Mouse (Mus musculus) forelimb bud, embryonic 11.5 days (tissue): ENCODE measurements at regions not wholly inside any gene's neighbourhood (a gene's known extent, or its start where the extent isn't known, plus 50 kb on each side); places are given as distances from the start of the nearest gene placed in this dataset.

Experiments used
- DNase-seq: peaks from one replicate; pipeline ENCODE4 v3.0.0-alpha.2; 2012; ENCODE audit warnings: low read depth, low spot score

DNA sequence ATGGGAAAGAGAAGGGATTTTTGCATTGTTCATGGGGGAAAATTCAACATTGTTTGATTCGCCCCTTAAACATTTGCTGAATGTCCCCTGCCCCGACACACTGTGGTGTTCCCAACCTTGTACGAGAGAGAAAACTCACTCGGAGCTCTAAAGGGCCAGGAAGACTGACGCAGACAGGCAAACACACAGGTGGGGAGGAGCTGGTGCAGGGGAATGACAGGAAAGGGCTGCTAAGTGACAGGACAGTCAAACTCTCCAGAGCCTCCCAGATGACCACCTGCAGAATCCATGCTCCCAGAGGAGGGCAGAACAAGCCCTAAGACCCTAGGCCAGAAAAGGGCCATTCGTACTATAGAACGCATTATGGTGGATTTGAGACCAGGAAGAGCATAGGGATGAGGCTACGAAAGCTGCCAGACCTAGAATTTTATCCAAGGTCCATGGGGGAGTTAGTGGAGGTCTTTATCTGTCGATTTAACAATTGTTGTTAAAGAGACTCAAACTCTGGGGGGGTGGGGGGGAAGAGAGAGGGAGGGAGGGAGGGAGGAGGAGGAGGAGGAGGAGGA, 94.6 kb upstream of the Pabpc6 start:
- no peak for DNase-seq

DNA sequence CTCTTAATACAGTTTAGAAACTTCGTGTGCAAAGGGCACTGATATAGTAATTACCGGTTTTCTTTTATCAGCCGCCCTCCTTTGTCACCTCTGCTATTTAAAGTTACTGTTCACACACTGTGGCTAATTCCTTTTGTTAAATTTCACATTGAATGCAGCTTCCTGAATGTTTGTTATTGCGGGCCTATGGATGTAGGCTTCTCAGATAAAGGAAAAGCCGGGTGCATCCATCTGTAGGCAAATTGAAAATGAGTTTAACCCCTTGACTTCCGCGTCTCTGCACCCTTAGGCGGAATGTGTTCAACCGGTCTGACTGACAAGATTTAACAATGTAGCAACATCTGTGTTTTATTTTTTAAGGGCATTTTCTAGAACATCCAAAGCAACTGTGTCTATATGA, 93.6 kb upstream of the Pabpc6 start:
- DNase-seq: no peak

DNA sequence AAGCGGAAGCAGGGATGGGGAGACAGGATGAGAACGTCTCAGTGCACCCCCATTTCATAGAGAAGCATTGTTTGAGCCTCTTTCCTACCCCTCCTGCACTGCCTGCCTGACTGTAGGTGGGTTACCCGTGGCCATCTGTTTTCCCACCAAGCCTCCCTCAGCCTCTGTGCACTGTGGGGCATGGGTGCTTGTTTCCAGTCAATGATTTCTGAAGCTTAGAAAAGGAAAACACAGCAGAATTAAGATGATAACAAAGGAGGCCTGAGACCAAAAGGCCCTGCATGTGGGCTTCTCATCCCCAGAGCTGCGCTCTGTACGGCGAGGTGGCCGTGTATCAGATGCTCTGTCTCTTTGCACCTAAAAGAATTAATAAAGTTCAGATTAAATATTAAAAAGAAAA, 92.9 kb upstream of the Pabpc6 start:
- DNase-seq: no peak

DNA sequence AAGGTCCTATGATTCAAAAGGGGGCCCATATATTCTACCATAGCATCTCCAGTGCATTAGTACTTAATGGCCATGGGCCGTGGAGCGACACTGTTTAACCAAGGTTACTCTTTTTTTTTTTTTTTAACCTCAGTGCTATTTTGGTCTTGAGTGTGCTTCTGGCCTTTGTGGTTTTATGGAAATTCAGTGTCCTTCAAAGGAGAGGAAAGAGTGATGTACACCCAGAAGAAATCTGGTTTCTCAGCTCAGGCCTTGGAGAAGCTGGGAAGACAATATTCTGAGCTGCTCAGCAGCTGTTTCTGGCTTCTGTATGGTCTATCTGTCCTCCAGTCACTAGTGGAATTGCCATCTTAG, 91.2 kb upstream of the Pabpc6 start:
- no peak for DNase-seq

DNA sequence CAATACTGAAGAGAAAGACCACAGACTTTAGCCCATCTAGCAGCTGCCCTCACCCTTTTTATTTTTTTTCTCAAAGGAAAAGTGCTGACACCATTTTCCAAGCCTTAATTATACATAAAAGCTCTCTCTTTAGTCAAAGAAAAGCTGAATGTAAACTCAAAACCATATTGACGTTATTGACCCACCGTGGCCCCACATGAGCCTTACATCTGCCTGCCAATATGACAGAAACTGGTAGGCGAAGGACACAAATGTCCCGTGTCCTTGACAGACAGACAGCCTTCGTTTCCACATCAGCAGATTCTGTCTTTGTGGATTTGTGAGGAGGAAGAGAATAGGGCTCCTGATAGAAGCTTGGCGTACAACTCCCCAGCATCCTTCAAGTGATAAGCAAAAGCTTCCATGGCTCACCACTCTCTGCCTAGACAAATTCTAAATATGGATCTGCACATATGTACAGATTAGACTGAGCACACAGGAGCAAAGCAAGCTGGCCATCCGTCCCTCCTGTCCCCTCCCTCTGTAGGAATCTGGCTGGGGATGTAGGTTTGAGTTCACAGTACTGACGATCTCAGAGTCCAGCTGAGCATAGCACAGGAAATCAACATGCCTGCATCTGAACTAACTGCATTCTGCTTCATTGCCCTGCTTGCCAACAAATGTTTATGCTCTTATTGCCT, 90.6 kb upstream of the Pabpc6 start:
- DNase-seq: no peak

DNA sequence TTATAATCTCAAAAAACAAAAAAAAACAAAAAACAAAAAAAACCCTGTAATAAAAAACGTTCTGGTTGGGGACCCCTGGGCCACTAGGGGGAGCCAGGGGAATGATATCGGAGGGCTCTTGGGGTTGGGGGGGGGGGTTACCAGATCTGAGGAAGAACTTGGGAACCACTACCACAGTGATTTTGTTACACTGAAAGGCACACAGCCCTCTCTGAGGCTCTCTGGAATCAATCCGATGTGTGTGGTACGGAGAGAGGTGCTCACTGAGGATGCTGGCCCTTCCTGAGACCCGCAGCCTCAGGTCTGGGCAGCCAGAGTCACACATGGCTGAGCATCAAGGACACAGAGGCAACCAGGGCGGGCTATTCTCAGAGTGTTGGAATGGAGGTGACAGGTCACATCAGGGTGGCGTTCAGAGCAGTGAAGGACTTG, 89.9 kb upstream of the Pabpc6 start:
- peak; percentile 40 for DNase-seq

DNA sequence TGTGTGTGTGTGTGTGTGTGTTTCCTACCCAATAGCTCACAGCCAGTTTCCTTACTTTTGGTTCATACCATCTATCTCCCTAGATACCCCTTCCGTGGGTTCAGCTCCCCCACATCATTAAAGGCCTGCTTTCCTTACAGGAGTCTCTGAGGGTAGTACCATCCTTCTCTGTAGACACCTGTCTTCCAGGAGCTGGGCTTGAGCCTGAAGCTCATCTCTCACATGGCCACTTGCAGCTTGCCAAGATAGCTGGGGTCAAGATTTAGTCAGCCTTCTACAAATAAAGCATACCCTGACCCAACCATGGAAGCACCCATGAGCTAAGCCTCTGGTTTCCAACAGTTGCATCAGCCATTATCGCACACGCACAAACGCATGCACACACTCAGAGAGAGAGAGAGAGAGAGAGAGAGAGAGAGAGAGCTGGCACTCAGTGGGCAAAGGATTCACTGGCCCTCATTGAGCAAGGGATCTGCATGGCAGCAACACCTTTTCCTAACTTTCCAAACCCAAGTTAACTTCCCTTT, 88.3 kb upstream of the Pabpc6 start:
- no peak for DNase-seq

DNA sequence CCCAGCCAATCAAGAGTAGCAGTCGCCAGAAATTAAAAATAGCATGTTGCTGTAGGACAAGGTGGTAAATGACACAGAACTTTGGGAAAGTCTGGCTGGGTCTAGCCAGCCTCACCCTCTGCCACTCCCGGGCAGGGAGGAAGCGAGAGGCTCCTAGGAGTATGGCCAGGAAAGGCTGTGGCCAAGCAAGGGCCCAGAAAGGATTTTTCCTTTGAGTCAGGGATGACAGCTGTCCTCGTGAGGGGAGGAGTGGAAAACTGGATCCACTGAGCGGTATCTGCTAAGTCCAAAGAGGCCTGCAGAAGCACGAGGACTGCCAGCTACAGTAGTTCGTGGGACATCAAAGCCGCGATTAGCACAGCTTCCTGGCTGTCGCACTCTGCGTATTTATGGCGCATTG, 87.2 kb upstream of the Pabpc6 start:
- no peak for DNase-seq

DNA sequence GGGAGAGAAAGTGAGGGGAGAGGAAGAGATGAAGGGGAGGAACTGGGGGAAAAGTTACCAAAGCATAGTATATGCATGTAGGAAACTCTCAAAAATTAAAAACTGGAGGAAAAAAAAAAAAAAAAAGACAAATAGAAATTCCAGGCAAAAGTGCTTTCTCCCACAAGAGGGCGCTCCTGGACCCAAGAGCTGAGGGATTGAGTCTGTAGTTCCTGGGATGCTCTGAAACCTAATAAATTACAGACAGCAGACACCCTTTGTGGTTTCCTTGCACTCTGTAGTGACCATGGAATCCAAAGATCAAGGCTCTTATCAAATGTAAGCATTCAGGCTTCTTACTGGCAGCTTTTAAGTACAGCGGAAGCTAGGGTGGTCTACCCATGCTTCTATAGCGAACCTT, 86.7 kb upstream of the Pabpc6 start:
- peak; percentile 42 for DNase-seq

DNA sequence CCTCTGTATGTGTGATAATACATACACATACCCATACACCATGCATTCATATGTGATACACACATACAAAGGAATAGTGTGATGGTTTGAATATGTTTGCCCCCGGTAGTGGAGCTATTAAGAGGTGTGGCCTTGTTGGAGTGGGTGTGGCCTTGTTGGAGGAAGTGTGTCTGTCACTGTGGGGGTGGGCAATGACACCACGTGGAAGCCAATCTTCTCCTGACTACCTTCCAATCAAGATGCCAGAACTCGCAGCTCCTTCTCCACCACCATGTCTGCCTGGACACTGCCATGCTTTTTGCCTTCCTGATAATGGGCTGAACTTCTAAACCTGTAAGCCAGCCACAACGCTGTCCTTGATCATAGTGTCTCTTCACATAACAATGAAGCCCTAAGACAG, 86.1 kb upstream of the Pabpc6 start:
- no peak for DNase-seq

DNA sequence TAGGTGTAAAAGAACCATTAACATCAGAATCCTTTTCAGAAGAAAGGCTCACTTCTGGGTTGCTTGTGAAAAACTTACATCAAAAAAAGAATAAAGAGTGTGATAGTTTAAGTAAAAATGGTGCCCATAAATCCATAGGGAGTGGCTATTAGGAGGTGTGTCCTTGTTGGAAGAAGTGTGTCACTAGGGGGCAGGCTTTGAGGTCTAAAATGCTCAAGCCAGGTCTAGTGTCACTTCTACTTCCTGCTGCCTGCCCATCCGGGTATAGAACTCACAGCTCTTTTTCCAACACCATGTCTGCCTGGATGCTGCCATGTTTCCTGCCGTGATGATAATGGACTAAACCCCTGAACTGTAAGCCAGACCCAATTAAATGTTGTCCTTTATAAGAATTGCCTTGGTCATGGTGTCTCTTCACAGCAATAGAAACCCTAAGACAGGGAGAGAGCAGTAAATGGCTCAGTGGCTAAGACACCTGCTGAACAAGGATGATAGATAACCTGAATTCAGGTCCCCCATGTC, 85.4 kb upstream of the Pabpc6 start:
- DNase-seq: no peak

DNA sequence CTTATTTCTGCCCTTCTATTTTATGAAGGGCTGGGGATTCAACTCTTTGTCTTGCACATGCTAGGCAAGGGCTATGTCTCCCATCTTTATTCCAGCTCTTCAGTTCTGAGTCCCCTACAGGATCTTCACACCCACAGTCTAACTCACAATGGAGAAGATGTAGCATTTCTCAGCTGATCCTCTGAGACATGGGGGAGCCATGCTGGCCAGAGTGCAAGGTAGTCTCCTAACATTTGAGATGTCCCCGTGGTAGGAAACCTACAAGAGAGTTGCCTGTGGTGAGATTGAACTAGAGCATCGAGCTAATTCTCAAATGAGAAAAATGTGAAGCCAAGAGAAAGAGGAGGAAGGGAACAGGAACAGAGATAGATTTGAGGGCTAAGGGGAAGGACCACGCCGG, 83.3 kb upstream of the Pabpc6 start:
- DNase-seq: no peak

DNA sequence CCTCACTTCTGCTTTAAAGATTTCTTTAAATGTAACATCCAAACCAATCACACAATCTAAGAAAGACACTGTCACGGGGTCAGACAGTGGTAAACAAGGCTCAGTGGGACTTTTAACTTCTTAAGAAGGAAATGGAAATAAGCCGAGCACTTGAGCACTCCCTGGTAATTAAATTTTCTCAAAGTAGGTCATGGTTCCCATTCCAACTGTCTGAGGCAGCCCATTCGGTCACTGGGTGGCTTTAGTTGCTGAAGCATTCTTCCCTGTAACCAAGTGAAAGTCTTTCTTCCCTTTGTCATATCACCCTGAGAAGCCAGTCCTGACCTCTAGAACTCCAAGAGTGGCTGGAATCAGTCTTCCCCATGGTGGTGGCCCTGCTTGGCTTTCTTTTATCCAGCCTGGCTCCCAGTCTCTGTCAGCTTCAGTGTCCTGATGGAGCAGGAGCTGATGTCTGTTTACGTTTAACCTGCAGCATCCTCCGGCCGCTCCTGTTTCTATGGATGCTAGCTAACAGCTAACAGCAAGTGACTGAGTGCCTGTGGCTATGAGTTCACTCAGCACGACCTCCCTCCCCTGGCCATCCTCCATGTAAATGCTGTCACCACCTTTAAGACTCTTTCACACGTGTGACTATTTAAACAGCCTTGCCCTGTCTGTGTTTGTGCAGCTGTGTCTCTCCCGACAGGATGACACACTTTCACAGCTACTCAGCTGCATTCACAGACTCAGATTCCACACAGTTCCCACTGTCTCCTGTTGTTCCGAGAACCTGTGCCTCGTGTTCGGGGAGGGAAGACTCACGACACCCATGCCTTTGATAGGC, 82.0 kb upstream of the Pabpc6 start:
- no peak for DNase-seq

DNA sequence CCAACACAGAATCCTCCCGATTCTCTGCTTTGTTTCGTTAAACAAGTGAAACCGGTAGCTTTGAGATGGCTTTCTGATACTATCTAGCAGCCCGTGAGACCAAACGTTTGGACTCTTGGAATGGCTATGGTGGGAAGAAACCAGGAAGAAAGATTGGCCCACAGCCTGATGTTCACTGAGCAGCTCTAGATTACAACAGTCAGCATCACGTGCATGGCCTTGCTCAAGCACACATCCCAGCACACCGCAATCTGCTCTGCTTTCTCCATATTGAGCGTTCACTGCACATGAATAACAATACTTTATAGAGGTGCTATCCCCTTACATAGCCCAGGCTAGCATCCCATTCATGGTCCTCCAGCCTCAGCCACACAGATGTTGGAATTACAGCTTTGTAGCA, 80.5 kb upstream of the Pabpc6 start:
- no peak for DNase-seq

DNA sequence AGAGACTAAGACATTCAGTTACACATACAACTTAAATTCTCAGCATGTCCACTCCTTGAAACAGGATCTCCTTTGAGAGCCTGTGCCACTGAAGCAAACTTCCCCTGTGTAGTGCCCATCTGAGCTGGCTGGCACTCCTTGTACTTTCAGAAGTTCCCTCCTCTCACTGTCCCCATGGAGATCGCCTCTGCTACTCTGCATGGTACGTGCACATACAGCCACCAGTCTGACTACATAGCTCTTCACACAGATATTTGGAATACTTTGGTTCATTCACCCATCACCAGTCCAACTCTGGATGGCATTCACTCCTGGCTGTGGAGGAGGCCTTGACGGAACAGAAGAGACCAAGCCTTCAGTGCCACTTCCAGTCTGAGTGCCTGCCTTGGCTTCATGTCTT, 79.8 kb upstream of the Pabpc6 start:
- no peak for DNase-seq

DNA sequence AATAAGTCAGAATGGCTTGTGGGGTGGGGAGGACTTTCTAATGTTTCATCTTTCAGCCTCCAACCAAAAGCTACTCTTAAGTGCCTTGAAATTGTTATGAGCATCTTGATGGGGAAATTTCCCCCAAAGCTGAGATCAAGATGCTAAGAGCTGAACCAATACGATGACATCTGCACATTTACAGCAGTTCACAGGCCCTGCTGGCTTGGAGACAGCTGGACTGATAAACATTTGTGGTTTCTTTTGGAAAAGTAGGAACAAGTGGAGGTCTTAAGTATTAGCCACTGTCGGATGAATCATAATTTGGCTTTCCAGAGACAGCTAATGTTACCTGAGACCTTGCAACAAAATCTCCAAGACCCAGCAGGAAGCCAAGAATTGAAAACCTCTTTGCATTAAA, 78.4 kb upstream of the Pabpc6 start:
- no peak for DNase-seq

DNA sequence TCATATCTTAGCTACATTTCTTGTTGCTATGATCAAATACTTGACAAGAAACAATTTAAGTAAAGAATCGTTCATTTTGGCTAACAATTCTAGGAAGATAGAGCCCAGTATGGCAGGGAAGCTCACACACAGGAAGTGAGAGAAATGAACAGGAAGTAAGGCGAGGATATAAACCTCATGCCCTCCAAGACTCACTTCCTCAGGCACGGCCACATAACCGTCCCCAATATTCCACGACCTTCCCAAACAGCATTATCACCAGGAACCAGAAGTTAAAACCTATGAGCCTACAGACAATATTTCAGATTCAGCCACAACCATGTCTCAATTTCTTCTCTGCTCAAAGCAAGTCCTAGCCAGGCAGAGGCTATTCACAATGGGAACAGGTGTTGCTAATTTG, 73.8 kb upstream of the Pabpc6 start:
- no peak for DNase-seq

DNA sequence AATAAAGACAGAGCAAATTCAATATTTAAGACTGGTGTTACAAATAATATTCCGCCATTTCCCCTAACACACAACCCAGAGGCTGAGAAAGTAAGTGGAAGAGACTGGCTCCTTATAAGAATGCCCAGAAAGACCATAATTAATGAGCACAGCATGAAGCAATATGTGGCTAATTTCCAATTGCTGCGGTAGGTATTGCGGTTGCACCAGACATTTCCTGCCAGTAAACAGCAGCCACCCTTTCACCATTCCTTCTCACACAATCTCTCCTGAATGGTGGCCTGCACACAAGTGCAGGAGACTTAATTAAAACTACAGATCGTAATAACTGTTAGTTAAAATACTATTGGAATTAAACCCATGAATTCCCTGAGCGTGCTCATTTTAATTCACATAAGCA, 71.8 kb upstream of the Pabpc6 start:
- DNase-seq: no peak

DNA sequence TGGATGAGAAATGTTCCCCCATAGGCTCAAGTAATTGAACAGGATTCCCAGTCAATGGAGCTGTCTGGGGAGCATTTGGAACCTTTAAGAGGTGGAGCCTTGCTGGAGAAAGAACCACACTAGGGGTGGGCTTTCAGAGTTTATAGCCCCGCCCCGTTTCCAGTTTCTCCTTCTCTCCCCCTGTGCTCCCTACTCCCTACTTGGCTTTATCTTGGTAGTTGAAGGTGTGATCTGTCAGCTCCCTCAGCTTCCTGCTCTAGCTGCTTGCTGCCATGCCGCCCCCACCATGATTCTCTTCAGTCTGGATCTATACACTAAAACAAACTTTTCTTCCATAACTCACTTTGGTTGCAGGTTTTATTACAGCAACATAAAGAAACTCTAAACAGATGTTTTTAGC, 59.5 kb upstream of the Pabpc6 start:
- DNase-seq: no peak

DNA sequence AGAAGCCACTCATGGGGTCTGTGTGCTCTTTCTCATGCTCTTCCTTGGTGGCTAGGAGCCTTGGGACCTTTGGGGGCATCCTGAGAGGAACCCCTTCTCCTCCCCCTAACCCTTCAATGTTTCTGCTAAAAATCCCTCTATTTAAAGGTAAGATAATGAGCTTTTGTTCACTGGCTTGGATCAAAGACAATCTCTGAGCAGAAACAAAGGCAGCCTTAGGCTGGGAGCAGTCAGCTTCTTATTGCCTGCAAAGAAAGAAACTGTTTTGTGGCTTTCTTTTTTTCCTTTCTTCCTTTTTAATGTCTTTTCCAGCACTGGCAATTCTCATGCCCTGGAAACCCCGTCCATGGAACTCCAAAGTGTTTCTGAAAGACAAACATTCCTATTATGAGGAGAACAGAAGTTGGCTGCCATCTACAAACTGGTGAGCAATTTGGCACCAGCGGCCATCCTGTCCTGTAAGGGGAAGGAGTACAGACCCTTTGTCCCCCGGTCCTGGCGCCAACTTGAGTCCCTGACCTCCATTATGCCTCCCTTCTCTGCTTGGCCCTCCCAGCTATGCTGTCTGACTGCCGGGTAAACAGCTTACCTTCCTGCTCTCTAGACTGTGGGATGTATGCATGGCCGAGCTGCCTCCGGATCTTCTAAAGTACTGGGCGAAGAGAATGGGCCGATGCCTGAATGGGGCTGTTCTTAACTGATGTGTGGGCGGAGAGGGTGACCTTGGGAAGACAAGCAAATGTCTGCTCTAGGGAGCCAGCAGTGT, 56.4 kb upstream of the Pabpc6 start:
- no peak for DNase-seq

DNA sequence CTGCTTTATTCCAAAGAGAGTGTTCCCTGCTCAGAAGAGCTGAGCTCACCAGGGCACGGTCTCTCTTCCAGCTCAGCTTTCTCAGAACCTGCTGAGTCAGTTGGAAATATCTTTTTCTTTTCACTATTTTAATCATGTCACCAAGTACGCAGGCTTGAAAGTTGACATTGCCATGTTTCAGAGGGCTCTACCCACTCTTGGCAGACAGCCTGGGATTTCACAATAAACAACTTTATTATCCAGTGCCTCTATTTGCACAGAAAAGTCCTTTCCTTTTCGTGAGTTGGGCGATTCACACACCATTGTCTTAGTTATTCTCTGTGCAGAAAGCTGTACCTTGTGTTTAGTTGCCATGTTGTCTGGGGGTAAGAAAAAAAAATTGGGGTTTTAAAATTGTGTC, 54.0 kb upstream of the Pabpc6 start:
- DNase-seq: no peak

DNA sequence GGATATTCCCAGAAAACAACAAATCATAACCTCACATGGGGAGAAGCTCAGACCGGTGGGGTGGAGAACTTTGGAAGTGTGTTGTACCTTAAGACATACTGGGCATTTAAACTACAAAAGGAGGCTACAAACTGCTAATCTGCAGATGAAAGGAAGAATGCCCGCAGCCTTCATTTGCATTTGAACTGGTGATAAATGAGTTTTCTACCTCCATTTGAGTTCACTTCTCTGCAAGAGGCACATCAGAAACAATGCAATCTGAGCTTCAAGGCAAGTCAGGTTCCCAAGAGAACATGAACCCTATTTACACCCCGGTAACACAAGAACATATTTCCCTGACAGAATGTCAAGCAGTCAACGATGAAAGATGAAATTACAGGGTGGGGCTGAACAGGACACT, 53.2 kb upstream of the Pabpc6 start:
- no peak for DNase-seq
